Mouse (Mus musculus): Measurements from ENCODE around the gene Rasl10a.

Rasl10a gene

DNA sequence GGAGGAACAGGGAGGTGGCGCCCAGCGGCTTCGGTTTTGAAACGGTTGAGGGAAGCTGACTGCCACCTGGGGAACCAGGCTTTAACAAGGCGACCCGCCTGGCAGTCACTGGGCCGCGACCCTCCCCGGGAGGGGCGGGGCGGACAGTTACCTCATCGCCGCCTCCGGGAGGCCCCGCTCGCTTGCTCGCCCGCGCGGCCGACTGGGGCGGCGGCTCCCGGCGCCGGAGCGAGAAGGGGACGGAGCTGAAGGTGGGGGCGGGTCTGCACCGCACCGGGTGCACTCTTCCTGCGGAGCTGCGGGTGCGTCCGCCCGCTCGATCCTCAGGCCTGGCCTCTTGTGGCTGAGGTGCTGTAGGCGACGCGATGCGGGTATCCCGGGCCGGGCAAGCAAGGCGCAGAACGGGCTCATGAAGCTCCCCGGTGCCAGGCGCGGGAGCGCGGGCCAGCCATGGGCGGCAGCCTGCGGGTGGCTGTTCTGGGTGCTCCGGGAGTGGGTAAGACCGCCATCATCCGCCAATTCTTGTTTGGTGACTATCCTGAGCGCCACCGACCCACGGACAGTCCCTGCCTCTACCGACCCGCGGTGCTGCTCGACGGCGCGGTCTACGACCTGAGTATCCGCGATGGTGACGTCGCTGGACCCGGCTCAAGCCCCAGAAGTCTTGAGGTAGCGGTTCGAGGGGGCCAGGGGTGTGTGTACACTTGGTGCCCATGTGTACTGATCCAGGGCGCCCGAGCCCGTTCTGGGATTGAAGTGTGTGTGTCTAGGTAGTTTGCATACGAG, at the start of gene Rasl10a:
Gene Rasl10a, plus strand, starts transcription at position 273 of the 786 bp plus-strand sequence.
- DNase-seq: peak; percentile 45

DNA sequence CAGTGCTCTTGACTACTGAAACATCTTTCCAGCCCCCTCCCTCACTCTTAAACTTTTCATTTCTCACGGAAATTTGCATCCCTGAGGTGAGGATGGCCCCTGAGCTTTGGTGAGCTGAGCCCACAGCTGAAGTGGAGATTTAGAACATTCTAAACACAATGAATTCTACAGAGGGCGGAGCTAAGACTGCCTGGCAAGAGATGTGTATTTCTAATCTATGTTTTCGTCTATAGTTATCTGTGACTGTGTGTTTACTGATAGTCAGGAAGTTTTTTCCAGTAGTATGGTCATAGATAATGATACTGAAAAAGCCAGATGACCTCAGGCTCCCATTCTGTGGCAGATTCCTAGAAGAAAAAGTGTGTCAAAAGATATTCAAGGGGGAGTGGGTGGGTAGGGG, 49.1 kb upstream of the Rasl10a start:
- DNase-seq: no peak

- DNase-seq: no peak
These were observed 48.4 kb upstream of the Rasl10a start for GRCm38 (mm10) chr11:5009354-5010074.

- DNase-seq: no peak
These were observed 47.7 kb upstream of the Rasl10a start for GRCm38 (mm10) chr11:5010205-5010604.

DNA sequence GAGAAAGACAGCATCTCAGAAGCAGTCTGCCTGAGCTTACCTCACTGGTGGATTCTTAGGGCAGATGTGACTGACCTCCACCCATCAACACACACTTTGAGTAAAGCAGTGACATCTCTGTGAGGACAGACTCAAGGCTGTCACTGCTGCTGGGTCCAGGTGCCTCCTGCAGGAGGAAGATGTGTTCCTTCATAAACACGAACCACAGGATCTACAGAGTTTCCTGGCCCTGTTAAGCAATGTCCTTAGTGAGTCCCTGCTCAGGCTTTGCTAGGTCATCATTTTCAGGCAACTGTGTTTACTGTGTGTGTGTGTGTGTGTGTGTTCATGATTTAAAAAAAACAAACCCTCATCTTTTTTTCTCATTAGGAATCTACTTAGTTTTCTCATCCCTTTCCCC, 46.4 kb upstream of the Rasl10a start:
- no peak for DNase-seq

- no peak for DNase-seq
These were observed 45.7 kb upstream of the Rasl10a start for GRCm38 (mm10) chr11:5012213-5012715.

DNA sequence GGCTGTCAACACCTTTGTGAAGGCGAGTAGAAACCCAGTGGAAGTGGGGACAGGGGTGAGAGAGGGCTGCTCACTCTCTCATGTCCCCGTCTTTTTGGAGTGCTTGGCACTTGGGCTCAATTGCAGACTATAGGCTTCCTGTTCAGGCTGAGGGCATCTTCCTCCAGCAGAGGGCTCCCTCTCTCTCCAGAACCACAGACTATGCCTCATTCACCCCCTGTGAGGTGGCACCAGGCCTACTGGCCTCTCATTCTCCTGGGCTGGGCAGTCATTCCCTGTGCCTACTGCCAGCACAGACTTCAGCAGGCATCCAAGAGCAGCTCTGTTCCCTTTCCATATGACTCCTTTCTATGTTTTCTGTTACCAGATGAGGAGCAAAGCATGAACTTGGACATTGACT, 42.2 kb upstream of the Rasl10a start:
- DNase-seq: peak; percentile 83

- DNase-seq: no peak
These were observed 41.6 kb upstream of the Rasl10a start for GRCm38 (mm10) chr11:5016286-5016685.

GRCm38 (mm10) chr11:5017506-5017905, 40.4 kb upstream of the Rasl10a start:
- no peak for DNase-seq

DNA sequence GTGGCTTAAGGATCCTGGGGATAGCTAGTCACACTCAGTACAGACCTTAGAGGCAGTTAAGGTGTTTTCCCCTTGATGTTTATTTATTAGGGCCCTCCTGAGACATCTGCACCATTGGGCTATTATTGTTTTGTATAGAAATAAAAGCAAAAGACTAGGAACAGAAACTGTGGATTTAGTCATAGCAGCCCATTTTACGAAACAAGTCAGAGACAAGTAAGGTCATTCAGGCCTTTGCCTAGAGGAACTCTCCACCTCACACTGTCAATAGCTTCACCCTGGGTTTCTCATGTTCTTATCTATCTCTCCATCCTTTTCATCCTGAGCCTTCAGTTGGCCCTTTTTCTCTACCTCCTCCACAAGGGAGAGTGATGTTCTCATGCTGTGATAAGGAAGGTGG, 32.8 kb upstream of the Rasl10a start:
- DNase-seq: no peak

GRCm38 (mm10) chr11:5028228-5028627, 29.7 kb upstream of the Rasl10a start:
- DNase-seq: peak; percentile 88

GRCm38 (mm10) chr11:5032706-5033105, 25.2 kb upstream of the Rasl10a start:
- no peak for DNase-seq

GRCm38 (mm10) chr11:5033136-5033535, 24.8 kb upstream of the Rasl10a start:
- no peak for DNase-seq

DNA sequence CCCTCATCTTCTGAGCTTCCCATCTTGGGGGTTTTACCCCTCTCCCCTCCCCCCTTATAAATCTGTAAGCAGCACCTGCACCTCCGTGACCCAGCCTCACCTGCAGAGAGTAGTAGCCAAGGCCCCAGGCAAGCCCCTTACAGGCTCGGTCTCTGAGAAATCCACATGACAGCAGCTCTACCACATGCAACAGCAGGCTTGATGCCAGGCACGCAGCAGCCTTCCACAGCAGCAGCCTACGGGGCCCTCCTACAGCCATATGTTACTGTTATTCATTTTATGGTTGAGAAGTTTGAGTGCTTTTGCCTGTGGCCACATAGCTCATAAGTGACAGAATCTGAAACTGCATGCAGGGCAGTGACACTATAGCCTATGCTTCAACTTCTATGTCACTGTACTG, 22.5 kb upstream of the Rasl10a start:
- DNase-seq: peak; percentile 91

- DNase-seq: no peak
These were observed 20.6 kb upstream of the Rasl10a start for GRCm38 (mm10) chr11:5037146-5037854.

- DNase-seq: no peak
These were observed 17.3 kb upstream of the Rasl10a start for GRCm38 (mm10) chr11:5040585-5040984.

DNA sequence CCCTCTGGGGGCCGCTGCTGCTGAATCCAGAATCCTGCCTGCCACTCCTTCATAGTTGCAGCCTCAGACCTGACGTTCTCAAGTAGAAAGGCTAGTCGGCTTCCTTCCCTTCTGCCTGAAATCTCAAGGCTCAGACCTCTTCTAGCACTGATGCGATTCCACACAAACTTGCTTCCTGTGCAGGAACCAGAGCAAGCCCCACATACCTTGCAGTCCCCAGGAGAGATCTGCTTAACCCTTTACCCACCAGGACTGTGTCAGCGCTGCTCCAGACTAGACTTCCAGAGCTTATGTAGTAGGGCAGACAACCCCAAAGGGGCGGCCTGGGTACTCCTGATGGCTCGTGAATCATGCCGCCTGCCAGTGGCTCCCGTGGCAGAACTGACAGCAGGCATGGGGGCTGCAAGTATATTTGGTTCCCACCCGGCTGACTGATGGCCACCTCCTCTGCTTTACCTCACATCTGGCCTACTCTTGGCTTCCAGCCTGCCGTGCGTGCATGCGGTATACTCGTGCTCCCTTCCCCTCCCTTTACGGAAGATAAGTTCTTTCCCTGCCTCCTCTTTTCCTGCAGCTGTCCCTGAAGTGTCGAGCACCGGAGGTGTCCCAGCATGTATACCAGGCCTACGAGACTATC, 16.7 kb upstream of the Rasl10a start:
- peak; percentile 86 for DNase-seq

DNA sequence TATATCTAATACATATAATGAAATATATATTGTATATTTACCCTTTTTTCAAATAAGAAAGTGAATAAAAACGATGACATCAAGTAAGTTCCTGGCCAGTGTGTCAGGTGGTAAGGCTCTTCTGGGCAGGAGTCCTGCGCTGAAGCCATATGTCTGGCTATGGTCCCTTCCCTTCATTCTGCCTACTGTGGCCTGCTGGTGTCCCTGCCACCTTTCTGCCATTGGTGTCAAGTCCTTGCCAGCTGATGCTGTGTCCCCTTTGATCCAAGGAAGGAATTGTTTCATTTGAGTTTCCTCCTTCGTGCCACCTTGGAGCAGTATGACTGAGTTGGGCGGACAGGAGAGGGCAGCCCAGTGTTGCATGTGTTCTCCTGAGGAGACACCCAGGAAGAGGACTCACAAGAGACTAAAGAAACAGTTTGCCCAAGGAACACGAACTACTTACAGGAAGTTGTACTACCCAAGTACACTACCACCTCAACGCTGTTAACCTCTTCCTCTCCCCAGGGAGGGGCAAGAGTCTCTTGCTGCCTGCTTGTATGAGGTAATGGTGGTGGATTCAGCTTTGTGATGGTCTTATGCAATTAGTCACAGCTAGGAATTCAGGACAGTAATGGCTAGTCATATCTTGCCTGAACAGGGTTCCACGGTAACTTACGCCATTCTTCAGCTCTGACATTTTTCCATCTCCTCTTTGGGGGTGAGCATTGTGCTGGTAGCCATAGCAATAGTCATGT, 15.1 kb upstream of the Rasl10a start:
- no peak for DNase-seq

DNA sequence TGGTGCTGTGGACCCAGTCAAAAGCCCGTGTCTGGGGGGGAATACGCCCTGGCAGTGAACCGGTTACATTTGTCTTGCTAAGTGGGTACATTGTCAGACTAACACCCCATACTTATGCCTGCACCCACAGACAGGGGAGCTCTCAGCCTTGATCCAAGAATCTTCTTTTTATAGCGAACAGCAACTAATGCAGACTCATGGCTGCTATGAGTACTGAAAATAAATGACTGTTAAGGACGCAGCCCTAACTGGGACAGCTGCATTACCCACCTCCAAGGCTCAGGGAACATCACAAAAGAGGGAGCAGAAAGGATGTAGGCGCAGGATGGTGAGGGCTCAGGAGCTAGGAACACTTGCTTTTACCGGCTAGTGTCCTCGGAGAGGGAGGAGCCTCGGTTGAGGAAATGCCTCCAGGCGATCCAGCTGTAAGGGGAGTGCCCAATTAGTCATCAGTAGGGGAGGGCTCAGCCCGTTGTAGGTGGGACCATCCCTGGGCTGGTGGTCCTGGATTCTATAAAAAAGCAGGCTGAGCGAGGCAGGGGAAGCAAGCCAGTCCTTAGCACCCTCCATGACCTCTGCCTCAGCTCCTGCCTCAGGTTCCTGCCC, 11.5 kb upstream of the Rasl10a start:
- no peak for DNase-seq

DNA sequence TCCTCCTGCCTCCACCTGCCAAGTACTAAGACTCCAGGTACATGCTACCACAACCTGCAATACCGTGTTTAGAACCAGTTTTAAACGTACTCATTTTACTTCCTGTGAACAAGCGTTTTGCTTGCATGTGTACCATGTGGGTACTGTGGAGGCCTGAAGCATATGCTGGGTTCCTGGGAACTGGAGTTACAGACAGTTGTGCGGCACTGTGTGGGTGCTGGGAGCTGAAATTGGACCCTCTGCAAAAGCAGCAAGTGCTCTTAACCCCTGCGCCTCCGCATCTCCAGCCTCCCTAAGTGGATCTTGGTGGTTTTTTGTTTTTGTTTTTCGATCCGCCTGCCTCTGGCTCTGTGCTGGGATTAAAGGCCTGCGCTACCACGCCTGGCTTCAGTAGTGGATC, 6.3 kb upstream of the Rasl10a start:
- no peak for DNase-seq

DNA sequence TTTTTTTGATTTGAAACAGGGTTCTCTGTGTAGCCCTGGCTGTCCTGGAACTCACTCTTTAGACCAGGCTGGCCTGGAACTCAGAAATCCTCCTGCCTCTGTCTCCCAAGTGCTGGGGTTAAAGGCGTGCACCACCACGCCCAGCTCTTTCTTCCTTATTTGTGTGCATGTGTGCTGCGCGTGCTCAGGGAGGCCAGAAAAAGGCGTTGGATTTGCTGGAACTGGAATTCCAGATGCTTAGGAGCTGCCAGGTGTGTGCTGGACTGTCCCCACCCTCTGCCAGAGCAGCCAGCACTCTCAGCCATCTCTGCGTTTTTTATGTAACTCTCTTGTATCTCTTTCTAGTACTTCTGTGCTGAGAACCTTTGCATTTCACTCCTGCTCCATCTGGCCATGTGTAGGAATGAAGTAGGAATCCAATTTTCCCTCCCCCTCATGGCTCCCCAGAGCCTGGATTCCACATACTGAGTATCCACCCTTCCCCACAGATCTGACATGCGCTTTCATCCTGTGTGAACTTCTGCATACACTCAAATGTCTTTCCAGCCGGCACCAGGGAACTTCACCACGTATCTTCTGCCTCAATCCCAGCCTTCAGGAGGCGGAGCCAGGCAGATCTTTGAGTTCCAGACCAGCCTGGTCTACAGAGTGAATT, 5.6 kb upstream of the Rasl10a start:
- DNase-seq: peak; percentile 85

Data from layer of hippocampus, adult 9-11 months (tissue).